Mouse (Mus musculus): ENCODE data around the gene Ccl5. TPM values are rescaled to one million over a fixed set of nuclear protein-coding genes. Genes with fewer than 3 reads are reported as not detected.

Gene Ccl5
- polyA plus RNA-seq (2012), result not detected in 2 replicates

DNA sequence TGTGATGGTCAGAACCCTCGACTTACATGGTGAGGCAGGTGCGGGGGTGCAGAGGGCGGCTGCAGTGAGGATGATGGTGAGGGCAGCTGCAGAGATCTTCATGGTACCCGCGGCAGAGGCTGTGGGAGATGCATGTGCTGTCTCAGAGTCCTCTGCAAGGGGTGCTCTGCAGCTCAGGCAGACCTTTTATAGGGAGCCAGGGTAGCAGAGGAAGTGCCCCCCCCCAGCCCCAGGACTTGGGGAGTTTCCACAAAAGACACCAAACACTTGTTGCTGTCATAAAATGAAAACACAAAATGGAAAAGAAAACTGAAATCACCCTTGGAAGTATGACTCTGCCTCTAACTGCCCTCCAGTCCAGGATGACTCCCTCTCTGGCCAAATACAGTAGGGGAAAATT is at the start of gene Ccl5:
Ccl5 (minus strand) TSS at position 159 of the 400 bp plus-strand sequence.
- TF ChIP-seq GATA1 (IDR thresholded peaks at IDR 0.05; ENCODE audit: low read length), result no peak

- TF ChIP-seq GATA1 (IDR thresholded peaks at IDR 0.05; ENCODE audit: low read length), result no peak
These were observed 48.7 kb upstream of the Ccl5 start for GRCm38 (mm10) chr11:83578999-83579398.

DNA sequence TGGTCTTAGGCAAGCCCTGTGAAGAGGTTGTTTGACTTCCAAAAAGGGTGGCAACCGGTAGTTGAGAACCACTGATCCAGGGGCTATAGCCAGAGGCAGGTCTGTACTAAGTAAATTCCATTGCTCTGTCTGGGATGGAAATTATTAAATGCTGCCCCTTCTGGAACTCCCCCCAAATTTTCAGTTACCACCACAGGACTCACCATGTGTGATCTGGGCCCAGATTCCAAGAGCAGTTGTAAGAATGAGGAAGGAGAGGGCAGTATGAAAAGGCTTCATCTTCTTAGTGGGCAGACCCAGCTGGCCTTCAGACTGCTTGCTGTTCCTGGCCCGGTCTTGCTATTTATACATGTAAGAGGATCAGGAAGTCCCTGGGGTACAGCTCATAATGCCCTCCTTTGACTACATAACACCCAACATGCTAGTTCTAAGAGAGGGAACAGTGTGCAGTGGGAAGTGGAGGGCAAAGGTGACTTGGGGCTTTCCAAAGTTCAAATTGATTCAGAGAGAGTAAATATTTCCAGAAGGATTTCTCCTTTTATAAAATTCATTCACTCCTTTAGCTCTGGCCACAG is 48.0 kb upstream of the Ccl5 start, which contains the start of gene Ccl9:
Ccl9 (minus strand) TSS at position 451 of the 575 bp plus-strand sequence.
- no peak for TF ChIP-seq GATA1 (IDR thresholded peaks at IDR 0.05; ENCODE audit: low read length)

DNA sequence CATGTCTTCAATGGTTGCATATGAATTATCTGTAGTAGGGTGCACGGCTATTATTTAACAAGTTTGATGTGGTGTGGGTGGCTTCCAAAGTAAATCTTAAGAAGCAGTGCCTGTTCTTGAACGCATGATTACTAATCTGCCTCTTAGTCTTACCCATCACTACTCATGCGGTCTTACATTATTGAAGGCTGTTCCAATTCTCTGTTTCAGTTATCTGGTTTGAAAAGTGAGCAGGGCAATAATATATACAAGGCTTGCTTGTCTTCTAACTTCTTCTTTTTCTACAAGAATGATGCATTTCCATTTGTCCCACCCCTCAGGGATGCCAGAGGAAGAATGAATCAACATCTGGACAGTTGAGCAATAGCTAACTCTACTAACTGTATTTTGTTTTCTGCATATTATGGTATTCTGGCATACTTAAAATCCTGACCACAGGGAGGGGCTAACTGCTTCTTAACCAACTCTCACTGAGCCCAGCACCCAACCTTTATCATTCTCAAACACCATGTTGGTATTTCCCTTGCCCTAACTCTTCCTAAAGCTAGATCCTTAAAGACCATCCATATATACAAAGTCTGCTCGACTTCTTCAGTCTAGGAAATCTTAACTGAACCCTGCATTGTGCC is 46.7 kb upstream of the Ccl5 start:
- no peak for TF ChIP-seq GATA1 (IDR thresholded peaks at IDR 0.05; ENCODE audit: low read length)

DNA sequence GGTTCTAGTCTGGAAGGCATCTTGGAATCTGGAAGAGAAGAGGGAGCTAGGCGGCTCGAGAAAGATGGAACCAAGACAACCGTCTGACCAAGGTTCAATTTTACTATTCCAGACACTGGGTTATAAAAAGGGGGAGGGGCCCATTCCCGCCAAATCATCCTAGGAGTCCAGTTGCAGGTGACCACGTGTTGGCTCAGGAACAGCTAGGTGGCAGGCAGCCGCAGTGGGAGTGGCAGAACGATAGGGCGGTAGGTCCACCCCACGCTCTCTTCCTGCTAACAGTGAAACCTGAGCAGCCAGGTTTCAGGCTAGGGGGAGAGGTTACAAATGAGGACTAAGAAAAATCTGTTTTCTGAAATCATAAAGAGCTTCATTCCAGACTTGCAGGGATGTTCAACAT is 42.5 kb upstream of the Ccl5 start:
- no peak for TF ChIP-seq GATA1 (IDR thresholded peaks at IDR 0.05; ENCODE audit: low read length)

DNA sequence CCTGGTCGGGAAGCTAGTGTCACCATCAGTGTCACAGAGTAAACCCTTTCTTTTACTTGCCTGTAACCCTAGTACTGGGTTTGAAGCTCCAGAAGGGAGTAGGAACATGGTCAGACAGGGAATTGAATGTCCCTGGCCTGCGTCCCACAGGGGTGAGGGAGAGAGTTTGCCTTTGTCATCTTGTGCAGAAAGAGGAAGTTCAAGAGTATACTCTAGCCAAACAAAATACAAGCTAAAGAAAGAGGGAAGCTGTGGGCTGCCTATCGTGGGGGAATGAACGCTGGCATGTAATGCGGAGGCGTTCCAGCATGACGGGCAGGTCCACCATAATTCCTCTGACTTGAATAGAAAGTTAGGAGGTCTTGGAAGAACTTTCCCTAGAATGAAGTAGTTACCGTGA is 41.9 kb upstream of the Ccl5 start:
- no peak for TF ChIP-seq GATA1 (IDR thresholded peaks at IDR 0.05; ENCODE audit: low read length)

DNA sequence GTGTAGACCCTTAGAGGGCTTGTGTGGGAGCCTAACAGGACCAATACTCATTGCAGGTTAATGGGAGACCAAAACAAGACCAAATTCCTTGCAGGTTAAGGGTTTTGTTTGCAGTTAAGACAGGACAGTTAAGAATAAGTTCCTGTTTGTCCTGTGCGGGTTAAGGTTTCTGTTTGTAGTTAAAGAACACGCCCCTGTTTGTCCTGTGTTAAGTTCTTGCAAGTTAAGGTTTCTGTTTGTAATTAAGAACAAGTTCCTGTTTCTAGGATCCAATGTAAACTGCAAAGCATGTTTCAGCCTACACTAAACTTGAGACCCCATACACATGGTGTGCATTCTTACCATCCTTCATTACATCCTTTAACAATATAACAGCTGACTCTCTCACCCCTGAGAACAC is 39.9 kb upstream of the Ccl5 start:
- TF ChIP-seq GATA1 (IDR thresholded peaks at IDR 0.05; ENCODE audit: low read length), result no peak

GRCm38 (mm10) chr11:83569249-83569648 is 38.9 kb upstream of the Ccl5 start:
- no peak for TF ChIP-seq GATA1 (IDR thresholded peaks at IDR 0.05; ENCODE audit: low read length)

DNA sequence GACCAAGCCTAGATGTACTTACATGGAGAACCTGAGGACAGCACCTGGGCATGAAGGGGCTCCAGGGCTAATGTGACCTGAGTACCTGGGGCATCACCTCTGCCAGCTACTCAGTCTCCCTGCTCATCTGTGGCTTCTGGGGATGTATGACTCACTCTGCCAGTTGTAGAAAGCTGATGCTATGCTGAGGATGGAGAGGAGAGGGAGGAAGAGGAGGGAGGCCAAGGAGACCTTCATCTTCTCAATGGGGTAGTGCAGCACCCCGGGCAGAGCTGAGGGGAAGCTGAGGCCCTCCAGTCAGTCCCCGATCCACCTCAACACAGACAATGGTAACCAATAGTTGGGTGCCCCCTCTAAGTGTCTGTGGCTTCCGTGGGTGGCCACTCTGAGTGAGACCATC is 38.5 kb upstream of the Ccl5 start:
- no peak for TF ChIP-seq GATA1 (IDR thresholded peaks at IDR 0.05; ENCODE audit: low read length)

GRCm38 (mm10) chr11:83568061-83568460 is 37.7 kb upstream of the Ccl5 start:
- TF ChIP-seq GATA1 (IDR thresholded peaks at IDR 0.05; ENCODE audit: low read length), result no peak

DNA sequence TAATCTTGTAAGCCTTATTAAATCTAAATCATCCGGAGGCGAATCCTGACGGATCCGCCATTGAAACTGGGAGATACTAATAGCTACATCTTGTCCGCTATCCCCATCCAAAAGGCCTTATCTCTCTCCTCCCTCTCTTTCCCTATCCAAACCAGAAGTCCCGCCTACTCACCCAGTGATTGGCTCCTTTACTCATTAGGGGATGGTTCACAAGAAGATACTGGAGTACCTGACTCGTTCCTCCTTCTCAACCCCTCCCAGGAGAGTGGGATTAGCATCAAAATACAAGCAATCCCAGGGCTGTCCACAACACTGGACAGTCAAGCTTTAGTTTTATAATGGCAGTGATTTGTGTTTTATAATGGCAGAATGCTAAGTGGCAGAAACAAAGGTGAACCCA is 37.0 kb upstream of the Ccl5 start:
- no peak for TF ChIP-seq GATA1 (IDR thresholded peaks at IDR 0.05; ENCODE audit: low read length)

DNA sequence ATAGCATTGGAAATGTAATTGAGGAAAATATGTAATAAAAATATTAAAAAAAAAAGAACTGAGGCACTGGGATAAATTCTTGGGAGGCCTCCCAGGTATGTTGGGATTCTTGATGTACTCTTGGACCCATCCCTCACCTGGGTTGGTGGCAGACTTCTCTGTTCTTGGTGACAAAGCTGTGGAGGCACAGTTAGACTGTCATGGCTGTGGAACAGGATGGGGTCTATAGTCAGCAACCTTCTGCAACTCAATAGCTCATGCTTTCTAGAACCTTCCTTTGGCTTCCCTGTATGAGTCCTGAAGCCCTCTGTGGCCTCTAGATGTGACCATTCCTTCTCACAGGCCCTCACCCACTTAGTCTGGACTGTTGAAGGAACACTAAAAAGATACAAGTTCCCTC is 36.3 kb upstream of the Ccl5 start:
- TF ChIP-seq GATA1 (IDR thresholded peaks at IDR 0.05; ENCODE audit: low read length), result no peak

- no peak for TF ChIP-seq GATA1 (IDR thresholded peaks at IDR 0.05; ENCODE audit: low read length)
These were observed 33.4 kb upstream of the Ccl5 start for GRCm38 (mm10) chr11:83563754-83564153.

- TF ChIP-seq GATA1 (IDR thresholded peaks at IDR 0.05; ENCODE audit: low read length), result no peak
These were observed 32.1 kb upstream of the Ccl5 start for GRCm38 (mm10) chr11:83562311-83562887.

DNA sequence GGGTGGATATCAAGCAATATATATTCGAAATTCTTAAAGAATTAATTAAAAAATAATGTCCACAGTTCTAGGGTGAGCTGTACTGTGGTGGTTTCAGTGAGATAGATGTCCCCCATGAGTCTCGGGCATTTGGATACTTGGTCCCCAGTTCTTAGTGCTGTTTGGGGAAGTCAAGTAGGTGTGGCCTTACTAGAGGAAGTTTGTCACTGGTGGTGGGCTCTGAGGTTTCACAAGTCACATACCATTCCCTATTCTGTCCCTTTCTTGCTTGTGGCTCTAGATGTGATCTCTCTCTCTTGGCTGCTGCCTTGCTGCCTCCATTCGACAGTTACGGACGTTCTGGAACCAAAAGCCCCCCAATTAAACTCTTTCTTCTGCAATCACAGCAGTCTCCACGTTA is 30.1 kb upstream of the Ccl5 start:
- TF ChIP-seq GATA1 (IDR thresholded peaks at IDR 0.05; ENCODE audit: low read length), result no peak

DNA sequence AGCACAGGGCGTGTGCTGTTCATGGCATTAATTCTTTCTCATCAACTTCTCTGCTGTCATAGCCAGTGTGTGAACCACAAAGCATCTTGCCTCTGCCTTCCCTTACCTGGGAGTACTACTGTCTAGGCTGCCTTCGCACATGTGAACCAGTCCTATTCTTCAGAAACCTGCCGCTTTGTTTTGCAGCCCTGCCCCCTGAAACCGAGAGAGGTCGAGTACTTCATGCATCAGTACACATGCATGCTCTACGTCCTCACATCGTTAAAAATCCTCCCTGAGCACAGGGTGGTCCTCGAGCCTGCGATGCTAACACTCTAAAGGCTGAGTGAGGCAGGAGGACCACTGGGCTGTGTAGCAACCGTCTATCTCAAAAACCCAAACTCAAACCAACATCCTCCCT is 26.8 kb upstream of the Ccl5 start:
- TF ChIP-seq GATA1 (IDR thresholded peaks at IDR 0.05; ENCODE audit: low read length), result no peak
